Mouse (Mus musculus) adrenal gland, adult (tissue): ENCODE results near the gene Nek7.
A peak's percentile ranks its signal among the peaks of the same experiment; 100 is the strongest.

Experiments used
- DNase-seq, 2 experiments: peaks; one replicate each; pipeline ENCODE4 v3.0.0; 2022 to 2023; ENCODE audit warnings: low spot score in 1 of 2; ENCODE audit not compliant: inconsistent age in 2 of 2

Gene Nek7

DNA sequence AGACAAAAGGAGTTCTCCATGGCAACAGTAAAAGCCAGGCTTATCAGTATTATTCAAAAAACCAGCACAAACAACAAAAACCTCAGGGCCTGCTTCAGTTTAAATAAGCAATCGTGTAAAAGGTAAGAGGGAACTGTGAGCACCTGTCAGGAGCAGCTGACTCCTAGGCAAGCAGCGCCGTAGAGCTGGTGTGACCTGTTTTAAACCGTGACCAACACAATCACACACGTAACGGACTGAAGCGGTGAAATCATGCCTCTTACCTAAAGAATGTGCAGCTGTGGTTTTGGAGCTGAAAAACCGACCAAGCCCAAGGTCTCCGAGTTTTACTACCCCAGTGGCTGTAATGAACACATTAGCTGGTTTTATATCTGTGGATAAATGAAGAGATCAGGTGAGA lies 104.6 kb downstream of the Nek7 start:
- DNase-seq: no peak

- no peak for DNase-seq
These were observed 106.0 kb downstream of the Nek7 start for GRCm38 (mm10) chr1:138513982-138514381.

DNA sequence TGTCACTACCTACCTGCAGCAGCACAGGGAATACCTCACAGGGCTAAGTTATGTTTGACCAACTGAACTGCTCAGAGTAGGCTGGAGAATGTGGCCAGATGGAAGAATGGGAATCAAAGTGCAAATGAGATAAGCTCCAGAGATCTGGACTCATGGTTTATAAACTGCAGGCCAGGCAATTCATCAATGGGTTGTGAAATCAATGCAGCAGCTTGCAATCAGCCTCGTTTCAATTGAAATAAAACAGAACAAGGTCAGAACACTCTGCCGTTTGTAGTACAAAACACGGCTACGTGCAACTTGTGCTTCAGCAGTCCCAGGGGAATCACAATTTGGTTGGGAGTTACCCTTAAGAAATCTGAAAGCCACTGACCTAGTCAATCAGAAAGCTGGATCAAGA lies 109.4 kb downstream of the Nek7 start:
- DNase-seq: peak; percentile 39 to 89

- DNase-seq: peak in 1 of 2 experiments; percentile 11
These were observed 112.4 kb downstream of the Nek7 start for GRCm38 (mm10) chr1:138507446-138508043.

DNA sequence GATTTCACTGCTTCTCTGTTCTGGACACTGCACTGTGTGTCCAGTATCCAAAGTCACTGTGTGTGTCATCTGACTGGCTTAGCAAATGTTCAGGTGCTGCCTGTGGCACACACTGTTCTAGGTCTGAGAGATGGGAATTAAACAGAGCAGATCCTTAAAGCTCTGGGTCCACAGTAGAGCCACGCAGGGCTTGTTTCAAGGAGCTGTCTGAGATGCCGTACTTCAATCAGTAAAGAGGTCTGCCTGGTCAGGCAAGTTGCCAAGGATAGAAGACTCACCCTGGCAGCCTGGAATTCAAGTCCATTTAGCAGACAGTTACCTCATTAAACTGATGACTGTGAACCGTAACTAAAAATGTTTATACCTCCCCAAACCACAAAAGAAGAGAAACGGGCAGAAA lies 112.9 kb downstream of the Nek7 start:
- DNase-seq: peak; percentile 58 to 86

GRCm38 (mm10) chr1:138504228-138504627 lies 115.7 kb downstream of the Nek7 start:
- DNase-seq: no peak

DNA sequence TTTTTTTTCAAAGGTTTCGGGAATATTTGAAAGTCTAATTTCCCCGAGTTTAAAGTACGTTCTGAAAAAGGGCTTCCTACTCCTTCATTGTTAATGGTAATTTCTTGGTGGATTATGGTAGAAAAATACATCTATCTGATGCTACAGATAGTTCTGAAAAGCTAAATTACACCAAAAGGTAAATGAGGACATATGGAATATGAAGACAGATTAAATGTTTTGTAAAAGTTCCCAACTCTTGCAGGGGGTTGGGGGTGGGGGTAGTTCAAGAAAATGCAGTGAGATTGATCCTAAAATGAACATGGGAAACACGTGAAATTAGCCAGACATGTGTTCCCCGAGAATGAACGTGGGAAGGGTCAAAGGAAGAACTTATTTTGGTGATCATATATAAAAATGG lies 119.2 kb downstream of the Nek7 start:
- no peak for DNase-seq

GRCm38 (mm10) chr1:138500155-138500554 lies 119.8 kb downstream of the Nek7 start:
- no peak for DNase-seq

GRCm38 (mm10) chr1:138499461-138499860 lies 120.5 kb downstream of the Nek7 start:
- no peak for DNase-seq

GRCm38 (mm10) chr1:138491382-138492097 lies 128.4 kb downstream of the Nek7 start:
- DNase-seq: no peak

GRCm38 (mm10) chr1:138487569-138487968 lies 132.4 kb downstream of the Nek7 start:
- no peak for DNase-seq

DNA sequence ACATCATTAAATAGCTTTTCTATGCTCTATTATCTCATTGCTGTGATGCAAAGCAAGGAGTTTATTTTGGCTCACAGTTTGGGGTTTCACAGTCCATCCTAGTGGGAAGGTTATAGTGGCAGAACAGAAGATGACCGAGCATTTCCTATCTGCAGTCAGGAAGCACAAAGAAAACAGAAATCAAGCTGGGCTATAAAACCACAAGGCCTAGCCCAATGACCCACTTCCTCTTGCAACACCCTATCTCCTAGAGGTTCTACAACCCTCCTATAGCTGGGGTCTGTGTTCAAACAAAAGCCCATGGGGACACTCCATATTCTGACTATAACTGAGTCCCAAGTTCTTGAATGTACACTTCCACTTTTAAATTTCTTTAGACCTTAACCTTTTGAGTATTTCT lies 139.2 kb downstream of the Nek7 start:
- no peak for DNase-seq

- no peak for DNase-seq
These were observed 154.6 kb downstream of the Nek7 start for GRCm38 (mm10) chr1:138465352-138465751.

DNA sequence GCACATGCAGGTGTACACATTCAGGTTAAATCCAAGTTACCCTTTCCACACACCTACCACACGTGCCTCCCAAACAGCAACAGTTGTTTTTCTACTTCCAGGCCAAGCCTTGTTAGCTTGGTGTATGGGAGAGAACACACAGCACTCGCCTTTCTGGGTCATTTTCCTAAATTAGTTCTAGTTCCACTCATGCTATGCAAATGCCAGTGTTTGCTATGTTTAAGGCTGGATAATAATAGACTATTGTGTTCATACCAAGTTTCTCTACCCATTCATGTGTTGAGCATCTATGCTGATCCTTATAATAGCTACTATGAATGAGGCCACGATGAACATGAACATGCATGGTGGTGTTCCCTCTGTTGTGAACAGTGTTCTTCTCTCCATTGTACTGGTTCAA lies 158.5 kb downstream of the Nek7 start:
- DNase-seq: no peak

DNA sequence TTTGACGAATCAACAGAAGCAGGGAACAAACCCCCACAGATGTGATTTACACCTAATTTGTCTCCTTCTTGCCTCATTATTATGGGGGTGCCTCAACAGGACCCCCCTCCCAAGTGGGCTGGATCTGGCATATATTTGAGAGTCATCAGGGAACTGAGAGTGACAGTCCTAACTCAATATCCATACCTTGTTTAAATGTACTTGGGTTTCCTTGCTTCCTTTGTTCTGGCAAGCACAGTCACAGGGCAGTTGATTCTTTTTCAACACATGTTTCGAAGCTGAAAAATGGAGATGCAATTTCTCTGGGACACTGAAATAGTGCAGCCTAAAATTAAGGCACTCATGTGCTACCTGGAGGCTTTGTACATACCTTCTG lies 170.5 kb downstream of the Nek7 start:
- DNase-seq: no peak

DNA sequence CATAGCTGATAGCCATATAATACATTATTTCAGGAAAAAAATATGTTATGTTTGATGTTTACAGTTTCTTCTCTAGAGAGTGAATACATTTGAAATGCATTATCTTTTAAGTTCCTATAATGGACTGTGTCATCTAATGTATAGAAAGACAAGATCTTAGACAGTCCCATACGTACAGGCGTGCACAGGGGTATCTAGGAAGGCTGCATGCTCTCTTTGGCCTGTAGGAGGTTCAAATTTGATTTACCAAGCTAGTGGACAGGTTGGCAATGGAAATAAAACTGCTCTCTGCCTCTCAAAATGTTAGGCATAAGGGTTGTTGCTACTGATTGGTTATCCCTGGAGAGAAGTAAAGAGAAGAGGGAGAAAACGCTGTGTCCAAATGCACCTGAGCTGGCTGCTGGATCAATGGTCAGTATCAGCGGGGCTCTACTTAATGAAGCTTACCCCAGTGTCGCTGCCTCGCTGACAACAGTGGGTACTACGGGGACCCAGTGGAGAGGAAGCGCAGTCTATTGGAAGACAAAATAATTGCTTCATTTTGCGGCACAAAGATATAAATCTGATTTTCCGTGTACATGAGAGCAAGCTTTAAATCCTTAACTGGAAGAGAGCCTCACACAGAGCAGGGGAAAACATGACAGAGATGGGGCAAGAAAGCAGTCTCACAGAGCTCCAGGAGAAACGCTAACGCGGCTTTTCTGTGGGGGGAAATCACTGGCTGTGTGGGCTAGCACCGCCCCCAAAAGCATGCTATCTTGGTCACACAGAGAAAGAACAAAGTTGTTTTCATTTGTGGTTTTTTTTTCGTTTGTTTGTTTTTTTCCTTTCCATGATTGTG lies 171.1 kb downstream of the Nek7 start:
- DNase-seq: no peak

GRCm38 (mm10) chr1:138446846-138447245 lies 173.1 kb downstream of the Nek7 start:
- DNase-seq: peak; percentile 22 to 77
